Mouse (Mus musculus) stomach, embryonic 16.5 days (tissue): Measurements from ENCODE around the gene Tstd3. TPM values are rescaled to one million over a fixed set of nuclear protein-coding genes. Genes with fewer than 3 reads are reported as not detected.
A peak's percentile ranks its signal among the peaks of the same experiment; 100 is the strongest.

Experiments
- ATAC-seq: fragments of 200-750 bp; cut with Nextera tagmentation; 2 replicates; pipeline ENCODE4 v1.8.0; 2017; ENCODE audit warnings: moderate number of reproducible peaks, moderate TSS enrichment; ENCODE audit not compliant: insufficient read depth, low FRiP score
- H3K27ac ChIP-seq: fragments of 300-500 bp; sonication (generic); 2 replicates; pipeline ENCODE4 v1.5.1; 2014; ENCODE audit warnings: low read length
- H3K27me3 ChIP-seq: fragments of 300-500 bp; sonication (generic); 2 replicates; pipeline ENCODE4 v1.6.1; 2014; ENCODE audit warnings: low read length, control low read depth, mixed read lengths; ENCODE audit not compliant: control insufficient read depth, insufficient read depth
- H3K36me3 ChIP-seq: fragments of 300-500 bp; sonication (generic); 2 replicates; pipeline ENCODE4 v1.6.1; 2014; ENCODE audit warnings: low read length; ENCODE audit not compliant: control insufficient read depth, insufficient read depth
- H3K4me1 ChIP-seq: fragments of 300-500 bp; sonication (generic); 2 replicates; pipeline ENCODE4 v1.6.1; 2014; ENCODE audit warnings: low read length, control low read depth, mixed read lengths; ENCODE audit not compliant: control insufficient read depth, insufficient read depth
- H3K4me2 ChIP-seq: fragments of 300-500 bp; sonication (generic); 2 replicates; pipeline ENCODE4 v1.6.1; 2014; ENCODE audit warnings: low read depth, low read length, mixed read lengths
- H3K4me3 ChIP-seq: fragments of 300-500 bp; sonication (generic); replicated peaks from 2 replicates; pipeline ENCODE4 v1.5.1; 2014; ENCODE audit warnings: mild to moderate bottlenecking, low read length
- H3K9ac ChIP-seq: fragments of 300-500 bp; sonication (generic); 2 replicates; pipeline ENCODE4 v1.6.1; 2014; ENCODE audit warnings: low read length
- H3K9me3 ChIP-seq: fragments of 300-500 bp; sonication (generic); replicated peaks from 2 replicates; pipeline ENCODE4 v1.6.1; 2016; ENCODE audit warnings: low read length, control low read depth; ENCODE audit not compliant: control insufficient read depth
- WGBS: fragments of 180-500 bp; shearing (Covaris S2); extraction: QIAGEN DNeasy Blood & Tissue Kit; methylation state at CpG from one replicate; pipeline ENCODE4 v1.1.7; 2014; 5-methylcytosine and 5-hydroxymethylcytosine counted together
- polyA plus RNA-seq: library from polyadenylated mRNA; unstranded; fragments of >200 nt; fragmentation: Nextera tagmentation; extraction: Ambion mirVana; gene quantifications from 2 replicates; pipeline ENCODE4 v1.2.1, GENCODE M21; 2015

Tstd3 gene
- polyA plus RNA-seq, 1 experiment from 2014 or later, result 15.2 TPM

- peak; percentile 31; the same call in 1 of the 2 replicates for ATAC-seq
- Histone ChIP-seq H3K9me3 (no peaks in the 10 kb centered on the region), H3K4me3 (peak overlapping the region; percentile 76), H3K4me2 (peak overlapping the region; percentile 70), H3K4me1 (peaks cover 4% of the 10 kb centered on the region), H3K27me3 (no peaks in the 10 kb centered on the region), H3K9ac (peak overlapping the region; percentile 86), H3K36me3 (no peaks in the 10 kb centered on the region), H3K27ac (peak overlapping the region; percentile 79)
- WGBS, result under 1% methylated on average over 22 of the region's 22 CpGs
Measured at GRCm38 (mm10) chr4:21726912-21727614, 39.9 kb downstream of the Tstd3 start.

- ATAC-seq, result no peak
- no peak overlapping the region for H3K9ac ChIP-seq
- H3K9me3 ChIP-seq, result no peaks in the 10 kb centered on the region
- H3K4me2 ChIP-seq, result no peak overlapping the region
- no peaks in the 10 kb centered on the region for H3K36me3 ChIP-seq
- no peak overlapping the region for H3K4me3 ChIP-seq
- H3K4me1 ChIP-seq, result no peaks in the 10 kb centered on the region
- 62% methylated on average over 7 of the region's 7 CpGs for WGBS
- no peak overlapping the region for H3K27ac ChIP-seq
- no peaks in the 10 kb centered on the region for H3K27me3 ChIP-seq
Measured at GRCm38 (mm10) chr4:21722752-21723334, 44.2 kb downstream of the Tstd3 start.

- Histone ChIP-seq H3K27me3 (no peaks in the 10 kb centered on the region), H3K4me1 (no peaks in the 10 kb centered on the region), H3K9me3 (no peaks in the 10 kb centered on the region), H3K36me3 (no peaks in the 10 kb centered on the region), H3K27ac (no peak overlapping the region), H3K4me3 (no peak overlapping the region), H3K9ac (no peak overlapping the region), H3K4me2 (no peak overlapping the region)
- WGBS, result 3% methylated on average over 13 of the region's 13 CpGs
- ATAC-seq, result peak; percentile 92
Measured at GRCm38 (mm10) chr4:21712147-21712546, 54.9 kb downstream of the Tstd3 start.

Other genes starting within 250 kb of the Tstd3 start
- not detected in 2 replicates for gene Prdm13, start 81.2 kb downstream of the Tstd3 start, polyA plus RNA-seq
- 37.0 and 42.1 TPM in 2 replicates for gene Ccnc, start 39.5 kb downstream of the Tstd3 start, polyA plus RNA-seq
- gene Usp45, start 56 bp downstream of the Tstd3 start, polyA plus RNA-seq, result 8.9 and 9.9 TPM in 2 replicates
- gene Pnisr, start 80.4 kb upstream of the Tstd3 start, polyA plus RNA-seq, result 119 and 128 TPM in 2 replicates
- 14.8 and 15.7 TPM in 2 replicates for gene Coq3, start 112.5 kb upstream of the Tstd3 start, polyA plus RNA-seq
- 3.9 and 4.1 TPM in 2 replicates for gene Faxc, start 164.1 kb upstream of the Tstd3 start, polyA plus RNA-seq